Mouse (Mus musculus): Measurements from ENCODE around the gene Gm21970.

DNA sequence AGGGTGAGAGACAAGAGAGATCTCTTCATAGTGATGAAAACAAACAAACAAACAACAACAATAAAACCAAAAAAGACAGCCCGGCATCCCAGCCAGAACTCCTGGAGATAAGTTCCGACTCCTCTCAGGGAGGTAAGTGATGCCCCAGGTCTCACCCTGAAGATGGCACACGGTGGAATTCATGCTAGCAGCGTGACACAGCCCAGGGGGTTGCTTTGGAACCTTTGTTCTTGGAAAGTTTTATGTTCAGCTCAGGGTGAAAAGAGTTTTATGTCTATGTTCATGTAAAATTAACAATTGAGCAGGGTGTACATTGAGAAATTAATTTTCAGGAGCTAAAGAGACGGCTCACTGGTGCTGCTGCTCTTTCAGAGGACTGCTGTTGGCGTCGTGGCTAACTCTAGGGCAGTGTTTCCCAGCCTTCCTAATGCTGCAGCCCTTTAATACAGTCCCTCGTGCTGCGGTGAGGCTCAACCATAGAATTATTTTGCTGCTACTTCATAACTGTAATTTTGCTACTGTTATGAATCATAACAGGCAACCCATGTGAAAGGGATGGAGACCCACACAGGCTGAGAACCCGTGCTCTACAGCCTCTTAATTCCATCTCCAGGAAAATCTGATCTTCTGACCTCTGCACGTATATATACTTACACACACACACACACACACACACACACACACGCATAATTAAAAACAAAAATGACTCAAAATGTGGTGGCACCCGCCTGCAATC, 74.2 kb downstream of the Gm21970 start:
- no peak for TF ChIP-seq MAX (IDR thresholded peaks at IDR 0.05; ENCODE audit: low read depth)
- no peak for TF ChIP-seq USF1 (IDR thresholded peaks at IDR 0.05; ENCODE audit: low read depth)
- no peak for TF ChIP-seq POLR2A (IDR thresholded peaks at IDR 0.05; ENCODE audit: insufficient read length, low read depth)
- no peak for TF ChIP-seq MYOG (IDR thresholded peaks at IDR 0.05; ENCODE audit: control insufficient read depth in 1 of 3, insufficient read depth in 1 of 3, insufficient read length in 2 of 3, low read depth in 2 of 3)
- no peak for TF ChIP-seq SRF (IDR thresholded peaks at IDR 0.05; ENCODE audit: control insufficient read depth, insufficient read length, low read depth)
- no peak for TF ChIP-seq MYOD1 (IDR thresholded peaks at IDR 0.05; ENCODE audit: control insufficient read depth in 1 of 3, insufficient read length in 2 of 3, low read depth in 2 of 3)
- no peak for TF ChIP-seq E2F4 (IDR thresholded peaks at IDR 0.05; ENCODE audit: insufficient read depth)
